Mouse (Mus musculus) lung, postnatal 25 days (tissue): ENCODE measurements at regions not wholly inside any gene's neighbourhood (a gene's known extent, or its start where the extent isn't known, plus 50 kb on each side); places are given as distances from the start of the nearest gene placed in this dataset.

ENCODE experiments used
- DNase-seq: peaks from one replicate; pipeline ENCODE4 v3.0.0; 2022; ENCODE audit warnings: low spot score

DNA sequence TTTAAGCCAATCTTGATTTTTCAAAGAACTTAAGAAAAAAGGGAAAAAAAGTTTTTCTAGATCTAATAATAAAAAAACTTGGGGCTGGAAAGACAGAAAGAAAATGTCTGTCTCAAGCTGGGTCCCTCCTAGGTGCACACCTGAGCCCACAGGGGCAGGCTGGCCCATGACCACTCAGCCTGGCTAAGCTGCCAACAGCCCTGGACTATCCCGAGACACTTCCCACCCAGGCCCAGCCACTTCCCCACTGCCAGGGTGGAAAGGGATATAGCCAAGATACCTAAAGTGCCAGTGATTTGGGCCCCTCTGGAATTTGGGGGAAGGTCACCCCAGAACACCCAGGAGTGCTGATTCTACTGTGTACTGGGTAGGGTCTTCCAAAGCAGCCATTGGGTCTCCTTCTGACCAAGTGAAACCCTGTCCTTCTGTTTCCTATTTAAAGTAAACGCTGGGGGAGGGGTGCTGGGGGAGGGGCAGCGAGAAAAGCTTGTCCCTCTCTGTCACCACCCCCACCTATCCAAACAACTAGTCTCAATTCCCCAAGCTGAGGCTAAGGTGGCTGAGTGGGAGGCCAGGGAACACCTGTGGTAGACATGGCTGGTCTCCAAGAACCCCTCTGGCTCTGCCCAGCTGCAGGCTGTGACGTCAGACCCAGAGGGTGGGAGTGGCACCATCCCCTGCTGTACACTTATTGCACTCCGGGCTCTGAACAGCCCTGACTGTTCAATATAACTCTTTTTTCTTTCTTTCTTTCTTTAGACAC lies 62.6 kb downstream of the Mcfd2 start:
- DNase-seq: no peak

DNA sequence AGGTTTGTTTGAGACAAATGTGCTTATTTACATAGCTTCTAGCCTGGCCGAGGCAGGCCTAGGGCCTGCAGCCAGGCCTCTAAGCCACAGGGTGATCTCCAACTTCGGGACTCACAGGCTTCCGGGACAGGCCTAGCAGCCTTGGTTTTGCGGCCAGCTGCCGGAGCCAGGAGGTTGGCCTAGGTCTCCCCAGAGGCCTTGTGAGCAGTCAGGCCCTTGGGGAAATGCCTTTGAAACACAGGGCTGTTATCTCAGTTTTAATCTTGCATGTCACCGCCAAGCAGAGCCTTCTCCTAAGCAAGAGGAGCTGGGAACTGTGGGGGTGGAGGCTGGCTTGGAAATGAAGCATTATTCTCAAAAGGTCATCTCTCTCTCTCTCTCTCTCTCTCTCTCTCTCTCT lies 63.2 kb downstream of the Mcfd2 start:
- DNase-seq: peak; percentile 84

GRCm38 (mm10) chr17:87200721-87201242 lies 65.0 kb downstream of the Mcfd2 start:
- peak; percentile 66 for DNase-seq

GRCm38 (mm10) chr17:87200134-87200533 lies 65.6 kb downstream of the Mcfd2 start:
- DNase-seq: no peak

- DNase-seq: no peak
Observed at GRCm38 (mm10) chr17:87199134-87199533, 66.6 kb downstream of the Mcfd2 start.

DNA sequence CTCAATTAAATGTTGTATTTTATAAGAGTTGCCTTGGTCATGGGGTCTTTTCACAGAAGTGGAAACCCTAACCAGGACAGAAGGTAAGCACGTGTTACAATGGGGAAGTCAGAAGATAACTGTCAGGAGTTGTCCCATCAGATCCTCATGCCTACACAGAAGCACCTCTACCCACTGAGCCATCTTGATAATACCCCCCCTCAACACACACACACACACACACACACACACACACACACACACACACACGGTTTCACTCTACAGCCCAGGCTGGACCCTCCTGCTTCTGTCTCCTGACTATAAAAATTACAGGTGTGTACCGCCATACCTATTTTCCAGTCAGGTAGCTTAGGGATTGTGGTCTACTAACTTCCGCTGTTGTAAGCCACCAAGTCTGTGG lies 68.3 kb downstream of the Mcfd2 start:
- DNase-seq: no peak

- DNase-seq: no peak
Observed at GRCm38 (mm10) chr17:87194639-87195038, 71.1 kb downstream of the Mcfd2 start.

GRCm38 (mm10) chr17:87193482-87193881 lies 72.3 kb downstream of the Mcfd2 start:
- DNase-seq: no peak

- DNase-seq: no peak
Observed at GRCm38 (mm10) chr17:87189670-87190069, 76.1 kb downstream of the Mcfd2 start.
